Mouse (Mus musculus) CH12.LX (cell line): ENCODE data around the gene Ssh2. TPM values are rescaled to one million over a fixed set of nuclear protein-coding genes. Genes with fewer than 3 reads are reported as not detected.

ENCODE experiments used
- DNase-seq: peaks from one replicate; pipeline ENCODE4 v3.0.0-alpha.2; 2013; ENCODE audit errors: extremely low read depth
- H3K27ac ChIP-seq: 2 replicates; pipeline ENCODE4 v1.5.1; 2012; ENCODE audit warnings: low read depth, mild to moderate bottlenecking, control low read depth, moderate library complexity; ENCODE audit not compliant: insufficient read depth
- H3K27me3 ChIP-seq: replicated peaks from 2 replicates; pipeline ENCODE3; 2012; ENCODE audit warnings: inconsistent platforms
- H3K36me3 ChIP-seq, 2 experiments: replicated peaks in 1 of 2; 2 replicates each; pipeline versions ENCODE3 to v1.6.1; 2012; ENCODE audit warnings: inconsistent platforms in 1 of 2, low read length in 1 of 2, mild to moderate bottlenecking in 1 of 2, mixed read lengths in 1 of 2, moderate library complexity in 1 of 2; ENCODE audit not compliant: control insufficient read depth in 1 of 2, insufficient read depth in 1 of 2
- H3K4me1 ChIP-seq, 2 experiments: 2 replicates each; pipeline ENCODE4 v1.6.1; 2012; ENCODE audit warnings: inconsistent platforms in 1 of 2, moderate library complexity in 1 of 2; ENCODE audit not compliant: insufficient read depth in 2 of 2, control insufficient read depth in 1 of 2
- H3K4me2 ChIP-seq: 2 replicates; pipeline ENCODE4 v1.6.1; 2012; ENCODE audit warnings: low read depth, mild to moderate bottlenecking, control low read depth; ENCODE audit not compliant: poor library complexity, insufficient read depth, severe bottlenecking
- H3K4me3 ChIP-seq, 3 experiments: fragments of 150-350 bp in 1 of 3; sonication (generic) in 1 of 3; replicated peaks in 1 of 3; 2 replicates each; pipeline versions ENCODE3 to v1.5.1; 2011 to 2012; ENCODE audit warnings: low read depth in 2 of 3, low read length in 2 of 3, mild to moderate bottlenecking in 2 of 3, moderate library complexity in 2 of 3, control low read depth in 1 of 3, improper control_type of control experiment in 1 of 3, inconsistent platforms in 1 of 3, mixed read lengths in 1 of 3; ENCODE audit not compliant: poor library complexity in 1 of 3
- H3K79me2 ChIP-seq: replicated peaks from 2 replicates; pipeline ENCODE4 v1.6.1; 2012; ENCODE audit warnings: mild to moderate bottlenecking, moderate library complexity; ENCODE audit not compliant: control insufficient read depth, poor library complexity, insufficient read depth, severe bottlenecking; ENCODE audit errors: extremely low read depth
- H3K9ac ChIP-seq: 2 replicates; pipeline ENCODE4 v1.6.1; 2012; ENCODE audit warnings: low read depth, mild to moderate bottlenecking, control low read depth, moderate library complexity; ENCODE audit not compliant: insufficient read depth
- H3K9me3 ChIP-seq: replicated peaks from 2 replicates; pipeline ENCODE3; 2012; ENCODE audit warnings: low read length, inconsistent platforms, mixed read lengths
- BHLHE40 ChIP-seq: IDR thresholded peaks from 2 replicates; pipeline ENCODE4 v1.6.1; 2011; ENCODE audit warnings: mild to moderate bottlenecking, low read depth, low read length, improper control_type of control experiment
- CHD1 ChIP-seq: IDR thresholded peaks from 2 replicates; pipeline ENCODE4 v1.6.1; 2012; ENCODE audit warnings: low read depth, low read length, improper control_type of control experiment, inconsistent platforms
- CHD2 ChIP-seq: IDR thresholded peaks from 2 replicates; pipeline ENCODE4 v1.6.1; 2011; ENCODE audit warnings: low read length, improper control_type of control experiment
- CTCF ChIP-seq, 2 experiments: IDR thresholded peaks in 1 of 2; conservative IDR thresholded peaks in 1 of 2; 2 replicates each; pipeline ENCODE4 v1.5.1; 2011 to 2012; ENCODE audit warnings: low read depth in 2 of 2, low read length in 2 of 2, improper control_type of control experiment in 1 of 2, inconsistent platforms in 1 of 2, mild to moderate bottlenecking in 1 of 2, moderate library complexity in 1 of 2
- E2F4 ChIP-seq: IDR thresholded peaks from 2 replicates; pipeline ENCODE4 v1.6.1; 2011; ENCODE audit warnings: low read depth, low read length, improper control_type of control experiment; ENCODE audit not compliant: insufficient replicate concordance
- ELF1 ChIP-seq: IDR thresholded peaks from 2 replicates; pipeline ENCODE4 v1.6.1; 2014; ENCODE audit warnings: low read depth, mild to moderate bottlenecking, inconsistent platforms, low read length, improper control_type of control experiment
- EP300 ChIP-seq: IDR thresholded peaks from 2 replicates; pipeline ENCODE4 v1.6.1; 2011; ENCODE audit warnings: low read length, improper control_type of control experiment
- ETS1 ChIP-seq: conservative IDR thresholded peaks from 2 replicates; pipeline ENCODE4 v1.6.1; 2012; ENCODE audit warnings: low read depth, mild to moderate bottlenecking, inconsistent platforms, low read length, improper control_type of control experiment, moderate library complexity
- GABPA ChIP-seq: IDR thresholded peaks from 2 replicates; pipeline ENCODE4 v1.6.1; 2012; ENCODE audit warnings: low read depth, low read length, improper control_type of control experiment, inconsistent platforms; ENCODE audit not compliant: insufficient replicate concordance
- HCFC1 ChIP-seq: IDR thresholded peaks from 2 replicates; pipeline ENCODE4 v1.6.1; 2012; ENCODE audit warnings: low read depth, mild to moderate bottlenecking, inconsistent platforms, low read length, improper control_type of control experiment
- IRF4 ChIP-seq: IDR thresholded peaks from 2 replicates; pipeline ENCODE4 v1.6.1; 2014; ENCODE audit warnings: low read depth, mild to moderate bottlenecking, inconsistent platforms, low read length, improper control_type of control experiment
- JUN ChIP-seq: IDR thresholded peaks from 2 replicates; pipeline ENCODE4 v1.6.1; 2011; ENCODE audit warnings: low read depth, mild to moderate bottlenecking, low read length, improper control_type of control experiment, moderate library complexity; ENCODE audit not compliant: insufficient read depth
- JUND ChIP-seq: conservative IDR thresholded peaks from 2 replicates; pipeline ENCODE4 v1.6.1; 2011; ENCODE audit warnings: low read depth, low read length, improper control_type of control experiment
- KAT2A ChIP-seq: IDR thresholded peaks from 2 replicates; pipeline ENCODE4 v1.6.1; 2012; ENCODE audit warnings: low read length, improper control_type of control experiment, inconsistent platforms; ENCODE audit not compliant: insufficient replicate concordance
- MAFK ChIP-seq: IDR thresholded peaks from 2 replicates; pipeline ENCODE4 v1.6.1; 2011; ENCODE audit warnings: low read length, improper control_type of control experiment; ENCODE audit not compliant: insufficient replicate concordance
- MAX ChIP-seq: IDR thresholded peaks from 2 replicates; pipeline ENCODE4 v1.6.1; 2011; ENCODE audit warnings: low read length, improper control_type of control experiment
- MAZ ChIP-seq: IDR thresholded peaks from 2 replicates; pipeline ENCODE4 v1.6.1; 2012; ENCODE audit warnings: low read depth, mild to moderate bottlenecking, inconsistent platforms, low read length, improper control_type of control experiment, moderate library complexity
- MEF2A ChIP-seq: IDR thresholded peaks from 2 replicates; pipeline ENCODE4 v1.6.1; 2014; ENCODE audit warnings: low read depth, mild to moderate bottlenecking, inconsistent platforms, low read length, improper control_type of control experiment, borderline replicate concordance
- MXI1 ChIP-seq: IDR thresholded peaks from 2 replicates; pipeline ENCODE4 v1.6.1; 2011; ENCODE audit warnings: mild to moderate bottlenecking, low read depth, low read length, improper control_type of control experiment
- MYC ChIP-seq: IDR thresholded peaks from 2 replicates; pipeline ENCODE4 v1.6.1; 2011; ENCODE audit warnings: low read depth, mild to moderate bottlenecking, improper control_type of control experiment, low read length
- NELFE ChIP-seq: IDR thresholded peaks from 2 replicates; pipeline ENCODE4 v1.6.1; 2011; ENCODE audit warnings: low read depth, low read length, improper control_type of control experiment
- NRF1 ChIP-seq: IDR thresholded peaks from 2 replicates; pipeline ENCODE4 v1.6.1; 2014; ENCODE audit warnings: low read depth, mild to moderate bottlenecking, inconsistent platforms, low read length, improper control_type of control experiment, moderate library complexity
- PAX5 ChIP-seq: IDR thresholded peaks from 2 replicates; pipeline ENCODE4 v1.6.1; 2012; ENCODE audit warnings: low read length, inconsistent platforms, mixed read lengths
- POLR2A ChIP-seq: IDR thresholded peaks from 2 replicates; pipeline ENCODE4 v1.6.1; 2011; ENCODE audit warnings: low read depth, mild to moderate bottlenecking, improper control_type of control experiment, low read length
- POLR2AphosphoS2 ChIP-seq: IDR thresholded peaks from 2 replicates; pipeline ENCODE4 v1.6.1; 2011; ENCODE audit warnings: low read depth, low read length, improper control_type of control experiment
- RAD21 ChIP-seq: IDR thresholded peaks from 2 replicates; pipeline ENCODE4 v1.6.1; 2011; ENCODE audit warnings: low read depth, mild to moderate bottlenecking, low read length, improper control_type of control experiment, moderate library complexity
- RCOR1 ChIP-seq: conservative IDR thresholded peaks from 2 replicates; pipeline ENCODE4 v1.6.1; 2012; ENCODE audit warnings: low read depth, mild to moderate bottlenecking, inconsistent platforms, low read length, improper control_type of control experiment
- SIN3A ChIP-seq: IDR thresholded peaks from 2 replicates; pipeline ENCODE4 v1.6.1; 2012; ENCODE audit warnings: low read length, improper control_type of control experiment, inconsistent platforms
- SMC3 ChIP-seq: IDR thresholded peaks from 2 replicates; pipeline ENCODE4 v1.6.1; 2011; ENCODE audit warnings: low read depth, low read length, improper control_type of control experiment
- TBP ChIP-seq: conservative IDR thresholded peaks from 2 replicates; pipeline ENCODE4 v1.6.1; 2011; ENCODE audit warnings: low read depth, low read length, improper control_type of control experiment
- TCF12 ChIP-seq: IDR thresholded peaks from 2 replicates; pipeline ENCODE4 v1.6.1; 2014; ENCODE audit warnings: low read depth, mild to moderate bottlenecking, inconsistent platforms, low read length, improper control_type of control experiment
- UBTF ChIP-seq: IDR thresholded peaks from 2 replicates; pipeline ENCODE4 v1.6.1; 2012; ENCODE audit warnings: low read depth, mild to moderate bottlenecking, inconsistent platforms, low read length, improper control_type of control experiment, moderate library complexity
- USF1 ChIP-seq: IDR thresholded peaks from 2 replicates; pipeline ENCODE4 v1.6.1; 2014; ENCODE audit warnings: low read depth, mild to moderate bottlenecking, inconsistent platforms, low read length, improper control_type of control experiment
- USF2 ChIP-seq: conservative IDR thresholded peaks from 2 replicates; pipeline ENCODE4 v1.6.1; 2011; ENCODE audit warnings: low read depth, low read length, improper control_type of control experiment
- ZC3H11A ChIP-seq: IDR thresholded peaks from 2 replicates; pipeline ENCODE4 v1.6.1; 2012; ENCODE audit warnings: low read depth, mild to moderate bottlenecking, inconsistent platforms, low read length, improper control_type of control experiment
- ZKSCAN1 ChIP-seq: IDR thresholded peaks from 2 replicates; pipeline ENCODE4 v1.6.1; 2012; ENCODE audit warnings: low read depth, inconsistent platforms, low read length, improper control_type of control experiment, borderline replicate concordance
- ZMIZ1 ChIP-seq: IDR thresholded peaks from 2 replicates; pipeline ENCODE4 v1.6.1; 2012; ENCODE audit warnings: low read depth, mild to moderate bottlenecking, inconsistent platforms, low read length, improper control_type of control experiment
- ZNF384 ChIP-seq: IDR thresholded peaks from 2 replicates; pipeline ENCODE4 v1.6.1; 2012; ENCODE audit warnings: low read depth, low read length, improper control_type of control experiment, inconsistent platforms
- dilution Hi-C: fragments of 300-500 bp; cut with MboI; formaldehyde crosslinking; loops from 2 replicates; pipeline ENCODE4 v1.14.3; 2020; ENCODE audit warnings: low sequenced_read_pairs; ENCODE audit not compliant: extremely low pct_unique_long_range_greater_than_20kb, extremely low pct_ligation_motif_present
- in situ Hi-C: fragments of 300-500 bp; cut with MboI; formaldehyde crosslinking; loops from 3 replicates; pipeline ENCODE4 v1.14.3; 2019; ENCODE audit warnings: low sequenced_read_pairs, low pct_ligation_motif_present, low pct_unique_long_range_greater_than_20kb, mixed read lengths
- polyA plus RNA-seq: library from polyadenylated mRNA; unstranded; fragments of >175 nt; gene quantifications from 2 replicates; pipeline ENCODE4 v1.2.1, GENCODE M21; 2012; ENCODE audit warnings: low read depth; ENCODE audit not compliant: insufficient read length
- total RNA-seq, 2 experiments: library from RNA; depleted of rRNA; stranded (reverse); fragments of 300-350 nt in 1 of 2; fragments of >200 nt in 1 of 2; gene quantifications; 2 replicates each; pipeline ENCODE4 v1.2.3; 2012 to 2014

The Ssh2 gene
- total and polyA plus RNA-seq, 3 experiments, result 5.9 to 14.6 (median 6.3) TPM

DNA sequence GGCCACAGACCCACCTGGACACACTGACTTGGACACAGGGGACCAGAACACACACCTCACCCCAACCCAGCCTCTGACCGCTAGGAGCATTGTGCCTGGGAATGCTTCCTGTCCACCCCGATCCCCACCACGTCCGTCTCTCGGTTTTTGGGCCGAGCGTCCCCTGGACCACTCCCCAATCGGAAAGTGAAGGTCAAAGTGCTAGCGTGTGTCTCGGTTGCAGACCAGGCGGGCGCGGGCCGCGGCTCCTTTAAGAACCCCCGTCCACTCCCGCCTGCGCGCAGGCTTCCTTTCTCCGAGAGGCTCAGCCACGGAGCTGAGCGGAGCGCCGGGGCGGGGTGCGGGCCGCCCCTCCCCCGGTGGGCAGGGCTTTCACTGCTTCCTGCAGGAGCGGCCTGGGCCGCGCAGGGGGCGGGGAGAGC, 276.8 kb downstream of the Ssh2 start:
- peak overlapping the region; percentile 49 for H3K27ac ChIP-seq
- in situ Hi-C loops, result no loop called here
- DNase-seq, result peak; percentile 93
- H3K9ac ChIP-seq, result peak overlapping the region; percentile 95
- H3K79me2 ChIP-seq, result peaks cover 34% of the 10 kb centered on the region
- no peaks in the 10 kb centered on the region for H3K9me3 ChIP-seq
- H3K4me1 ChIP-seq, result peaks cover 24 to 63% of the 10 kb centered on the region in 2 experiments
- peak overlapping the region; percentile 78 to 98 (median 84) for H3K4me3 ChIP-seq
- peaks cover 0 to 18% of the 10 kb centered on the region in 2 experiments for H3K36me3 ChIP-seq
- dilution Hi-C loops, result no loop called here
- H3K4me2 ChIP-seq, result peak overlapping the region; percentile 90
- H3K27me3 ChIP-seq, result peaks cover 29% of the 10 kb centered on the region
- TF ChIP-seq PAX5 (no peak), POLR2AphosphoS2 (no peak), ZC3H11A (no peak), CTCF (conservative IDR thresholded peaks at IDR 0.05 in 1 of 2, IDR thresholded peaks at IDR 0.05 in 1 of 2; ENCODE audit: low read depth in 2 of 2, low read length in 2 of 2) (peak in 1 of 2 experiments; percentile 7; a peak in 1 of 4 replicates), TCF12 (peak; percentile 72), POLR2A (peak; percentile 83), MXI1 (no peak), RCOR1 (no peak), SIN3A (peak; percentile 38), ZMIZ1 (peak; percentile 85), MAX (no peak), MEF2A (peak; percentile 30; the same call in 1 of the 2 replicates), ELF1 (peak; percentile 80), JUND (no peak), ETS1 (no peak), CHD1 (no peak; the same call in 1 of the 2 replicates), TBP (no peak), CHD2 (no peak), NELFE (peak; percentile 86; the same call in 1 of the 2 replicates), SMC3 (no peak), EP300 (no peak), UBTF (no peak), MAFK (no peak), JUN (no peak), ZKSCAN1 (no peak), RAD21 (no peak), MAZ (peak; percentile 92), BHLHE40 (no peak), USF2 (no peak), GABPA (no peak), HCFC1 (peak; percentile 68), MYC (no peak), E2F4 (no peak), NRF1 (peak; percentile 80), KAT2A (no peak), USF1 (no peak), ZNF384 (no peak), IRF4 (peak; percentile 39; the same call in 1 of the 2 replicates)
